Mouse (Mus musculus) gastrocnemius, adult 8-10 months (tissue): ENCODE measurements around the gene Kcnb1. TPM values are rescaled to one million over a fixed set of nuclear protein-coding genes. Genes with fewer than 3 reads are reported as not detected.

ENCODE experiments used
- DNase-seq, 2 experiments: peaks; one replicate each; pipeline ENCODE4 v3.0.0; 2022; ENCODE audit warnings: low spot score in 2 of 2
- total RNA-seq, 4 experiments: library from RNA; stranded (reverse); gene quantifications; 2 replicates each; pipeline ENCODE4 v1.2.4; 2022

The Kcnb1 gene
- total RNA-seq, 4 experiments from 2014 or later = 15.8 to 28.1 (median 25.7) TPM

DNA sequence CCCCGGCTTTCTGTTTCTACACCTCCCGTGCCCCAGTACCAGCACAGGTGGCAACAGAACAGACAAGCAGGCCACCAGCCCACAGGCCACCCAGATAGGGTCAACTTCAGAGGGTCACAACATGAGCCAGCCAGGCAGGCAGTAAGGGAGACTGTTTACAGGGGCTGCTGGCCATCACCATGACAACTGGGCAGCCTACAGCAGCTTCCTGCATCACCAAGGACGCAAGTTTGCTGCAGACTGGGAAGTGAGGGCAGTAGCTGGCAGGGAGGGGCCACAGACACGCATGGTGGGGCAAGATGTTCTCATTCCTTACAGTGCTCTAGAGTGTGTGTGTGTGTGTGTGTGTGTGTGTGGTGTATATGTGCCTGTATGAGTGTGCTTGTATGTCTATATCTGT is 108.3 kb downstream of the Kcnb1 start:
- no peak for DNase-seq

DNA sequence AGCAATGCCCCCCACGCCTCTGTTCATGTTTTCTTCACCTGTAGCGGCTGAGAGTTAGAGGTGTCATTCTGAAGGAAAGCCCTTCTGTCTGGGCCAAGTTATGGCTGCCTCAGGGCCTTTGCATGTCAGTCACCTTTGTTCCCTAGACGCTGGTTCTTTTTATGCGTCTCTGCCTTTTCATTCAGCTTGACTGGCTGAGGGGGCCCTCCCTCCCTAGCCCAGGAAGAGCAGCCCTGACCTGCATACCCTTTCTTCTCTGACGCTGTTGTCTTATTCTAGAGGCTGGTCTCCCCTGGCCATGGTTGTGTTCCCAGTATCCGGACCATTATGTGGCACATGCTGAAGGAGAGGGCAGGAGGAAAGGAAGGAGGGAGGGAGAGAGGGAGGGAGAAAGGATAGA is 108.8 kb downstream of the Kcnb1 start:
- DNase-seq = no peak

DNA sequence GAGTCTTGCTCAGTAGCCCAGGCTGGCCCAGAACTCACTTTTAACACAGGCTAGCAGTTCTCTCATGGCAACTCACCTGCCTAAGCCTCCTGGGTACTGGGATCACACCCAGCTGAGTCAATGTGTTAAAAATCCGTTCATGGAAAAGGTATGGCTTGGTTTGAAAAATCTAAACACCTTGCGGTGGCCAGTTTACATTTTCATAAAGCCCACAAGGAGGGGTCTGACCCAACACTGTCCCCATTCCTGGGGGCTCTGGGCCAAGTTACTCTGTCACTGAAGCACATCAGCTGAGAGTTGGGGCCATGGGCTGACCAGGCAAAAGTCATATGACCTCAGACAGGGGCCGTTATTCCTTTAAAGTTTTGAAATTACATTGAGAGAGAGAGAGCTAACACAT is 109.6 kb downstream of the Kcnb1 start:
- no peak for DNase-seq

DNA sequence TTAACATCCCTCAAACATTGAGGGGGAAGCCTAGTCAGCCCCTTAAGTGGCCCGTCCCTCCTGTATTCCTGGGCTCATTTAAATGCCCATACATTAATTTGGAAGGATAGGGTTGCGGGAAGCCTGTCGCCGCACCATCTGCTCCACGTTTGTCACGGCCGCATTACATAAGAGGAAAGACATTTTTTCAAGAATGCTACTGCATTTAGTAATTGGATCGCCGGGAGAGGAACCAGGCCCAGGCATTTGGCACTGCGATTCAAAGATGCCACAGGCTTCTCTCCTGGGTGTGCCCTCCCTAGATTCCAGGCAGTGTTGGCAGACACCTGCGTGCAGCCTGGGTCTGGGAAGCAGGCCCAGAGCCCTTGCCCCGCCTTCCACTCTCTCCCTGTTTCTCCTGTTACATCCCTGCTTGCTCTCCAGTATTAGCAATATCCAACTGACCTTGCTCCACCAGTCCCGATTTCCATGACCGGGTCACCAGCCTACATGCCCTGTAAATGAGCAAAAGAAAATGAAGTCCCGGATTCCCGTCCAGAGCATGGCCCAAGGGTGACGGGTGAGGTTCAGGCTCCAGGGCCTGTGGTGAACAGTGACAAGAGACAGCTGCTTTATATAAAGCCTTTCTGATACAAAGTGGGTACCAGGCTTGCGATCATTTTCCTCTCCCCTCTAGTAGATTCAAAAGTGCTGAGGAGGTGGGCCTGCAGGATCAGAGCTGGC is 110.3 kb downstream of the Kcnb1 start:
- peak; percentile 54 to 81 for DNase-seq

DNA sequence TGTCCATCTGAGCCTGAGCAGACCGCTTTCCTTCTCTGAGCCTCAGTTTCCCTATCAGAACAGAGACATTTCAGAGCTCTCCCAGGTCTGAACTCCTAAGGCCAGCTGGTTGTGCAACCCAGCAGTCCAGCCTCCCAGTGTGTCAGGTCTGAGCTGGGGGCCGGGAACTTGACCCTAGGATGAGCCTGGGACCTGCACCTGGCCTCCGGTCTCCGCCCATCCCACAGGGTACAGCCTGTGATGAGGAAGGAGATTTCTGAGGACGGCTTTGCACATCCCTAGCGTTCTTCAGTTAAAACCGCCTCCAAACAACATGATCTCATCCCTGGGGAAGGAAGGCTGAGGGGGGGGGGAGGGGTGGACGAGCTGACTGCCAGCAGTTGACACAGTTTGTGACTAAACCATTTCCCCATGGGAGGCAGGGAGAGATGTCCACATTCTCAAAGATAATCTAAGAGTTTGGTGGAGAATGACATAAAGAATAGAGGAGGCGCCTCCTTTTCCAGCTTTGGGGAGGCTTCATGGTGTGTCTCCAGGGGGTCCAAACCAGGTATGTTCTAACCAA is 110.9 kb downstream of the Kcnb1 start:
- DNase-seq = no peak

DNA sequence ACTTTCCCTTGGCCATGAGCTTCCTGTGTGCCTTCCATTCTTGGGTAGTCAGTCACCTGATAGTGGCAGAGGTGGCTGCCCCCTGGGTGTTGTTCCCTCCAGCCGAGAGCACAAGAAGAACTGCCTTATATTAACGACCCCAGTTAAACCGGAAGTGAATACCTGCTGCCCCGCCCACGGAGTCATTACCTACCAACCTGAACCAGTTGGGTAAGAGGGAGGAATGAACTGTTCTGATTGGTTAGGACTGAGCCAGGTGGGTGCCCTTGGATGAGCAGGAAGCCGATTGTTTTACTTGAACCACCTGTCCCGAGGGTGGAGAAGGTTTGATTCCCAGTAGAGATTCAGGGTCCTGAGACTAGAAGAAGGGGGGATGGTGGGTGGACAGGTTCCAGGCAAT is 111.5 kb downstream of the Kcnb1 start:
- no peak for DNase-seq

DNA sequence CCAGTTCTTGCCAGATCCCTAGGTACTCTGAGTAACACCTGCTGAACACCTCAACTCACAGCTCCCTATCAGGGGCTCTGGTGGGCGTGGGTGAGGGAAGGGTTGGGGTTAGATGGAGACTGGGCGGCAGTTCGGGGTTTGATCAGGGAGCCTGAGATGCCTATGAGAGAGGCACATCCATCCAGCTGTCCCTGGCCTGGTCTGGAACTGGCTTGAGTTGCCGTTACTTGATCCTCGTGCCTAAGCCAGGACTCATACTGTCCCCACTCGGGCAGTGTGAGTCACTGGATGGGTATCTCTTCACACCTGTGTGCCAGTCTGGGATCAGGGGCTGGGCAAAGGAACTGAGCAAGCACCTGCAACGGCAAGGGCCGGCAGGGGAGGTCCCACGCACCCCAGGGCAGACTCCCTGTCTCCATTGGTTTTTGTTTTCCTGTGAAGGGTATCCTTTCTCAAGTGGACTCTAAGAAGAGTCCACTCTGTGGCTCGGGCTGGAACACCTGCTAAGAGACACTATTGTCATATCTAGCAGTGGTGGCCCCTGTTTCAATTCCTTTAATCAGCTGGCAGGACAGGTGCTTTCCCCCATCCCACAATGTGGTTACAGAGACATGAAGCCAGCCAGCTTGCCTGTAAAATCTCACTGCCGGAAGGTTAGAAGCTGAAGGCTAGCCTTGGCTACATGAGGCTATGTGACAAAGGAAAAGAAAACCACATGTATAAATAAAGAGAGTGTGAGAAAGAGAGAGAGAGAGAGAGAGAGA is 112.6 kb downstream of the Kcnb1 start:
- peak; percentile 42 to 49 for DNase-seq

DNA sequence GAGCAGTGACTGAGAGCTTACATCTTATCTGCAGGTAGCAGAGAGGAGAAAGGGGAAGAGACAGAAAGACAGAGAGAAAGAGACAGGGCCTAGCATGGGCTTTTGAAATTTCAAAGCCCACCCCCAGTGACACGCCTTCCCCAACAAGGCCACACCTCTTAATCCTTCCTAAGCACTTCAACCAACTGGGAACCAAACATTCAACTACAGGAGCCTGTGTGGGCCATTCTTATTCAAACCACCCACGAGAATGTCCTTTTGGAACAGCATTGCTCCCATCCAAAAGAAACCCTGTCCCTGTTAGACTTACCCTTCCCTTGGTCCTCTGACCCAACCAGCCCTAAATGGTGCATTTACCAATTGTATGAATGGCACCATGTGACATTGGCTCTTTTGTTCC is 113.2 kb downstream of the Kcnb1 start:
- DNase-seq = no peak

DNA sequence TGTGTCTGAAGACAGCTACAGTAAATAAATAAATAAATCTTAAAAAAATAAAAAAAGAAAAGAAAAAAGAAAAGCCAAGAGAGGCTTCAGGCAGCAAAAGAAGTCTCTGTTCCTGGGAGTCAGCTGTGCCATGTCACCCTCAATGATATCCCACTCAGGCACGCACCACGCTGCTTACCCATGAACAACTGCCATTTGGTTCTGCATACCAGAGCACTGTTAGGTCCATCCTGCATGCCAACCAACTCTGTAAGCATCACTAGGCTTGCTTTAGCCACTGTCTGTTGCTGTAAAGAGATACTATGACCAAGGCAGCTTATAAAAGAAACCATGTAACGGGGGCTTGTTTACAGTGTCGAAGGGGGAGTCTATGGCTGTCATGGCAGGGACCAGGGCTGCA is 113.6 kb downstream of the Kcnb1 start:
- DNase-seq = no peak

DNA sequence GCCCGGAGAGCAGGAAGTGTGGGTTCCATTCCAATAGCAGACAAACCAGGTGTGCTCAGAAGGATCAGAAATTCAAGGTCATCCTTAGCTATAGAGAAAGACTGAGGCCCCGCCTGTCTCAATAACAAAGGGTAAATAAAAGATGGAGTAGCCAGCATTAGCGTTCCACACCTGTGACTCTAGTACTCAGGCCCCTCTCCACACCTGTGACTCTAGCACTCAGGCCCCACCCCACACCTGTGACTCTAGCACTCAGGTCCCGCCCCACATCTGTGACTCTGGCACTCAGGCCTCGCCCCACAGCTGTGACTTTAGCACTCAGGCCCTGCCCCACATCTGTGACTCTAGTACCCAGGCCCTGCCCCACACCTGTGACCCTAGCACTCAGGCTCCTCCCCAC is 115.4 kb downstream of the Kcnb1 start:
- DNase-seq = no peak

DNA sequence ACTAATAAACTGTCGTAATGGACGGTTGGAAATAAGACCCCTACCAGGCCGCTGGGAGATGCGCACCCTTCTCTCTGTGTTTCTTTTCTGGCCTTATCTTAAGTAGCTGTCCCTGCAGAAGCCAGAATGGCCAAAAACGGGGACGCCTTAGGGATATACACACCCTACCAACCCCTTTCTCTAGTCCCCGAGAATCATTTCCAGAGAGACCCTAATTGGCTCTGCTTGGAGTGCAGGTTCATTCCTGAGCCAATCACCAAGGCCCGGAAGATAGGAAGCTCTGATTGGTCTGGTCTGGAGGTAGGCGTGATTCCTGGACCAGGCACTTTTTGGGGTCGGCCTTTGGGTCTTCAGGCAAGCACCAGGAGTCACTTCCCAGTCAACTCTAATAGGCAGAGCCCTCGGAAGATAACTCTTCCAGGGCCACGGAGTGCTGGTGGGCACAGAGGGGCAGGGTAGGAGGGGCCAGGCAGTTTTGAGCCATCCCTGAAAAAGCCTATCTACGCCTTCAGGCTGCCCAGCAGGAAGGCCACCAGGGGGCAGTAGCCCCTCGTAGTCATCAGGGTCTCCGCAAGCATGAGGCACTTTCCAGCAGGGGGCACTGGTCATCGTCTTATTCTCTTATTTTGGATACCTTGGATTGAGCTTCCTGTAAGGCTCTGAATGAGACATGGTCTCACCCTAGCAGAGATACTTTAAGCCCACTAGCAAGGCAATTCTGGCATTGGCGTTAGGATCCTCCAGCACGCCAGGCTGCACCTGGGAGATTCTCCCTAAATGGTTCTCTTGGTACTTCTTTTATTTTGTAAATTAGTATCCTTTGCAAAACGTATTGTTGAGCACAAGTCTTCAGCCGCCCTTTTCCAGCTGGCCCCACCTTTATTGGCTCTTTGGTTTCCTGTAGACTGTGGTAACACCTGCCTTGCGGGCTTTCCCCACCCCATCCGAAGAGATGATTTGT is 118.0 kb downstream of the Kcnb1 start:
- peak; percentile 91 to 93 for DNase-seq

DNA sequence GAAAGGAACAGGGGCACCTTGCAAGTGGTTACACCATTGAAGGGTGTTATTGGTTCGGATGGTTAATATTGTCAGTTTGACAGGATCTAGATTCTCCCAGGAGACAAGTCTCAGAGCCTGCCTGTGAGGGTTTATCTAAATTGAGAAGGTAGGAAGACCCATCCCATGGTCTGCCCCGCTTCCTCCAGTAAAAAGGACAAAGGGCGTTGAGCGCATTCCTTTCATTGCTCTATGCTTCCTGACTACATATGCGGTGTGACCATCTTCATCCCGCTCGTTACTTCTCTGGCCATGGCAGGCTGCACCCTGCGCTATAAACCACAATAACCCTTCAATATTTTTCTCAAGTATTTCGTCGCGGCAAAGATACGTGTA is 118.7 kb downstream of the Kcnb1 start:
- no peak for DNase-seq

DNA sequence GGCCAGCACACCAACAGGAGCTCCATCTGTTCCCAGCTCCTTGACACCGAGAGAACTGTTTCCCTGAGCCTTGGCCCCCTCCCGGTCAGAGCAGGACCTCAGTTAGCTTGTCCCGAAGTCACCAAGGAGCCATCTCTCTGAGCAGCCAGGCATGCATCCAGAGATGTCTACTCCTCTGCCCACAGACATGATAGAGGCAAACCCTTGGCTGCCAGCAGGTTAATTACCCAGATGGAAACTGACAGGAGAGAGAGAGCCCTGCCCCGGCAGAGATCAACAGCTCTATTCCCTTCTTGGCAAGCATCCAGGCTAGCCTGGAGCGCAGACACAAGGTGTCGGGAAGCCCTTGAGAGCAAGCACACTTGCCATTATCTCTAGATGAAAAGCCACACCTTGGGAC is 119.6 kb downstream of the Kcnb1 start:
- DNase-seq = no peak

DNA sequence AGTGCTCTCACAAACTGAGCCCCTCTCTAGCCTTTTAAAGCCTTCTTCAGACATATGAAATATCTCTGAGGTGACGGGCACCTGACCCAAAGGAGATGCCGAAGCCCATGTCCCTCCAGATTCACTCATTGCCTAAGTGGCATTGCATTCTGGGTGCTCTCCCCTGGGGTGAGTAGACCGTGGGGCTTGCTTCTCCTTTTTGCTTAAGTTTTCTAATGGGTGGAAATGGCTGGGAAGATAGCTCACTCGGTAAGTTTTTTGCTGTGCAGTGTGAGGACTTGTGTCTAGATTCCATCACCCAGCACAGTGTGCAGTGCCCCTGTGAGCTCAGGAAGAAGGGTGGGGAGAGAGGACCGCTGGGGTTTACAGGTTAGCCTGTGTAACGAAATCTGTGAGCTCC is 122.4 kb downstream of the Kcnb1 start:
- DNase-seq = no peak

DNA sequence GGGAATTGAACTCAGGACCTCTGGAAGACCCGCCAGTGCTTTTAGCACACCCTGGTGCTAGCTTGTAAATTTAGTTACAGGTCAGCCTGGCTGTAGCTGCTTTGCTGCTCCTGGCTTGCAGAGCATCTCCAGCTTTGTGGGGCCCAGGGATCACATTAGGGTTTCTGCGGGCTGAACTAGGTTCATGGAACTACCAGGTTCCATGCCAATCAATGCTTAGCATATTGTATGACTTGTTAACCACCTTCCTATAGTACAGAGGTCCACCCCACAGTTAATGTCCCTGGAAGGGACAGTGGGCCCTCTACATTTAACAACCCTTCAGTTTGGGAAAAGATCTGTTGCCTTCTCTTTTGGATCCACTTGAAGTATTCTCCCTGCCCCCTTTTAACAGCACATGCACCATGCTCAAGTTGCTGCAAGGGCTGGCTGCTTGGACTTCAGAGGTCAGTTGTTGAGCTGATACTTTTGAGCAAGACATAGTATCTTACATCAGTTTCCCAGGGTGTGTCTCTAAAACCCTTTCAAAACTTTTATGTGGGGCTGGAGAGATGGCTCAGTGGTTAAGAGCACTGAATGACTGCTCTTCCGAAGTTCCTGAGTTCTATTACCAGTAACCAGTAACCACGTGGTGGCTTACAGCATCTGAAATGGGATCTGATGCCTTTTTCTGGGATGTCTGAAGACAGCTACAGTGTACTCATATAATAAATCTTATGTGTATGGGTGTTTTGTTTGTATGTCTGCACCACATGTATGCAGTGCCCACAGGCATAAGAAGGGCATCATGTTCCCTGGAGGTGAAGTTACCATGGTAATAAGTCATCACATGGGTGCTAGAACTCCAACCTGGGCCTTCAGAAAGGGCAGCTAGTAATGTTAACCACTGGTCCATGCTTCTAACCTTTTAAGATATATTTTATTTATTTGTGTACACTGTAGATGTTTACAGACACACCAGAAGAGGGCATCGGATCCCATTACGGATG is 123.1 kb downstream of the Kcnb1 start:
- DNase-seq = no peak

DNA sequence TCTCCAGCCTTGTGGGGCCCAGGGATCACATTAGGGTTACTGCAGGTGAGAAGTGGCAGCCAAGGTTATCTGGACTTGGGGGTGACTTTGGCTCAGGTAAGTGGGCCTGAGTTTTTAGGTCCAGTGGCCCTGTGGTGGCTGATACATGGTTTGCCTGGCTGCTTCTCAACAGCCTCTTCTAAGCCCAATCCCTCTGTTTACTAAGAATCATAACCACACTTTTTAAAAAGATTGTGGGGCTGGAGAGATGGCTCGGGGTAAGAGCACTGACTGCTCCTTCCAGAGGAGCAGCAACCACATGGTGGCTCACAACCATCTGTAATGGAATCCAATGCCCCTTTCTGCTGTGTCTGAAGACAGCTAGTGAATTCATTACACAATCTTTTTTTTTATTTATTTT is 123.9 kb downstream of the Kcnb1 start:
- no peak for DNase-seq

DNA sequence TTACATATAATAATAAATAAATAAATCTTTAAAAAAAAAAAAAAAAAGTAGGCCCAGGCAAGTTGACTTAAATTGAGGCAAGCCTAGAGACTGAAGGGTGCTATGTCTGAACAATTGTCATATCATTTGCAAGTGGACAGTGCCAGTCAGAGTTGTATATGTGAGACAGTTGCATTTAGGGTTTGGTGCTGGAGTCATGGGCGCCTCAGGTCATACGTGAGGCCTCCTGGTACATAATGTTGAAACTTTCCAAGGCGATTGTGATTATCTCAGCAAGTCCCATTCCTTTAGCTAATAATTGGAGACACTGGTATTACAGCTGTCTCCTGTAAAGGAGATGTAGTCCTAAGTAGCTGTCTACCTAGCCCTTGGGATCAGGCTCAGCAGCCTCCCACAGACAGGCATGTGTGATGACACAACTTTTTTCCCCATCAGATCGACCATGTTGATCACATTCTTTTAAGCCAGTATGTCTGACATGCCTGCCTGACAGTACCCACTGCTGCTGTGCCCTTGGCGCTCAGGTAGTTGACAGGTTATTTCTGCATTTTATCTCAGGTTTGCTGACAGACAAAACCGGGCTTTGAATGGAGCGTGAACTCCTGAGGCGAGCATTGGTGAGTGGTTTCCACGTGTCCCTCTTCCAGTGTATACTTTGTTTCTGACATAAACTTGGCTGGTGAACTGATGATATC is 125.2 kb downstream of the Kcnb1 start:
- no peak for DNase-seq

DNA sequence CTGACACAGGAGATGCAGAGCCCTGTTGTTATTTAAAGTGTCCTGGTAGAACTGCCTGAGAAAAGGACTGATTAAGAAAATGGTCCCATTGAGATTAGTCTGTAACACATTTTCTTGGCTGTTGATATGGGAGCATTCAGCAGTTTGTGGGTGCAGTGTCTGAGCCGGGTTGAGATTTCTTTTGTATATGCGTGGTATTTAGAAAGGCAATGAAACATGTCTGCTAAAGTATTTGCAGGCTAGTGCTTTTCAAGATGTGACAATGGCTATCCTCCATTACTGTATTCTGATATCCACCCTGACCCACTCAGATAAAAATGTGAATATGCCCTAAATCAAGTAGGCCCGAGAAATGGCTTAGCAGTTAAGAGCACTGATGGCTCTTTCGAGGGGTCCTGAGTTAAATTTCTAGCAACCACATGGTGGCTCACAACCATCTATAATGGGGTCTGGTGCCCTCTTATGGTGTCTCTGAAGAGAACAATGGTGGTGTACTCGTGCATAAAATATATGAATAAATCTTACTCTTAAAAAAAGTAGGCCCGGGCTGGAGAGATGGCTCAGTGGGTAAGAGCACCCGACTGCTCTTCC is 126.0 kb downstream of the Kcnb1 start:
- no peak for DNase-seq
